Mouse (Mus musculus) lung, adult 2 months (tissue): ENCODE results near the gene Igsf8.

Experiments used
- CTCF ChIP-seq: fragments of 200-500 bp; IDR thresholded peaks from 2 replicates; pipeline ENCODE4 v1.5.1; 2011; ENCODE audit warnings: mild to moderate bottlenecking, low read length, control low read depth; ENCODE audit not compliant: insufficient read depth
- POLR2A ChIP-seq: fragments of 200-500 bp; IDR thresholded peaks from 2 replicates; pipeline ENCODE4 v1.6.1; 2011; ENCODE audit warnings: low read depth, mild to moderate bottlenecking, control low read depth, low read length, borderline replicate concordance; ENCODE audit errors: extremely low read depth

DNA sequence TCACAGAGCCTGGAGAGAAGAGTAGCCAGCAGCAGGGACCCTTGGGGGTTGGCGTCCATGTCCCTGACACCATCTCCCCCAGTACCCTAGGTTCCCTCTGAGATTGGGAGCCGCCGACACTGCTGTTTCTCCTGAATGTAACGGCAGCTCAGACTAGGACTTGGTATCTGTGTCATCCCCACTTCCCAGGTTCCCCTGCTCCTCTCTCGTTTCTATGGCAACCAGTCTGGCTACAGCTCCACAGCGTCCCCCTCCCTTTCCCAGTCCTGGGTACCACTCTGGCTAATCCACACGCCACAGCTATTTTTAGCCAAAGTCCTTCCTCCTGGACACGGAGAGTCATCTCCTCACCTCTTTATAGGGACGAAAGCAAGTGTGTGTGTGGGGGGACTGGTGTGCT is 67.7 kb downstream of the Igsf8 start, which contains the start of gene Kcnj9:
- TF ChIP-seq POLR2A (no peak), CTCF (no peak)
